In genomic region chr19:18974796-18975660, GRCm38 (mm10) we compare ENCODE assay signal across 8 mouse cellular contexts.
DNase-seq lines count a peak whose midpoint lies in the region; ATAC-seq and TF ChIP-seq lines count a peak whose summit lies in the region.

No protein-coding gene starts in this region.

- 0 out of 2 replicates have a peak, but pooled peaks have one; percentile 31 for ATAC-seq in kidney, embryonic 16.5 days (ENCODE audit: low FRiP score, low TSS enrichment)

- no peak overlapping the region for H3K4me3 ChIP-seq in E14TG2a.4 (replicated peaks; ENCODE audit: low read length)
- no peak overlapping the region for H3K4me3 ChIP-seq in kidney, embryonic 16.5 days (ENCODE audit: low read length)

- no peaks in the 10 kb centered on the region for H3K4me1 ChIP-seq in E14TG2a.4 (replicated peaks; ENCODE audit: low read depth, low read length)
- no peaks in the 10 kb centered on the region for H3K4me1 ChIP-seq in kidney, embryonic 16.5 days (ENCODE audit: insufficient read depth, low read length)

- H3K9me3 ChIP-seq in E14TG2a.4 (ENCODE audit: low read length) = no peaks in the 10 kb centered on the region
- H3K9me3 ChIP-seq in kidney, embryonic 16.5 days (ENCODE audit: low read length) = no peaks in the 10 kb centered on the region

- H3K36me3 ChIP-seq in E14TG2a.4 (ENCODE audit: insufficient read depth, low read length) = no peaks in the 10 kb centered on the region
- no peaks in the 10 kb centered on the region for H3K36me3 ChIP-seq in kidney, embryonic 16.5 days (ENCODE audit: insufficient read depth, low read length)

- WGBS in kidney, embryonic 16.5 days = 60% methylated on average over 5 of the region's 5 CpGs

- no peaks in the 10 kb centered on the region for H3K27me3 ChIP-seq in E14TG2a.4 (ENCODE audit: insufficient read depth, low read length)
- no peaks in the 10 kb centered on the region for H3K27me3 ChIP-seq in kidney, embryonic 16.5 days (ENCODE audit: insufficient read depth, low read length)

- no peak overlapping the region for H3K27ac ChIP-seq in kidney, embryonic 16.5 days (ENCODE audit: low read length)

- TF ChIP-seq CTCF in E14TG2a.4 (conservative IDR thresholded peaks at IDR 0.05; ENCODE audit: low read length) = peak; percentile 46

- no peak overlapping the region for H3K9ac ChIP-seq in kidney, embryonic 16.5 days (replicated peaks; ENCODE audit: low read length)

- no peak overlapping the region for H3K4me2 ChIP-seq in kidney, embryonic 16.5 days (replicated peaks; ENCODE audit: low read depth, low read length)

- peak; percentile 3 to 29 for DNase-seq in heart, adult 18-20 months
- DNase-seq in heart, adult 11 months = no peak
- DNase-seq in embryo, embryonic 11.5 days (ENCODE audit: low read depth, low spot score) = peak; percentile 30
- DNase-seq in lung, postnatal 25 days (ENCODE audit: low spot score) = peak; percentile 24
- DNase-seq in yolk sac, embryonic 10.5 days (ENCODE audit: low spot score) = peak; percentile 15
- no peak for DNase-seq in spleen, postnatal 10 days (ENCODE audit: low spot score in 2 of 2)

Comparison
In these comparisons a context has a peak if more than half of its experiments do, and no peak if none do; other contexts are left out.
1. DNase-seq: peak in heart, adult 18-20 months (2 of 2), embryo, embryonic 11.5 days (single experiment), lung, postnatal 25 days (single experiment) and yolk sac, embryonic 10.5 days (single experiment); none in heart, adult 11 months (single experiment) and spleen, postnatal 10 days (0 of 2).